Mouse (Mus musculus) megakaryocyte, adult 5-6 weeks (primary cell): ENCODE results near the gene Pnkp. TPM values are rescaled to one million over a fixed set of nuclear protein-coding genes. Genes with fewer than 3 reads are reported as not detected.

ENCODE experiments used
- ATAC-seq: 2 replicates; pipeline ENCODE4 v1.8.0; 2016; ENCODE audit warnings: mild to moderate bottlenecking, inconsistent platforms; ENCODE audit not compliant: poor library complexity, severe bottlenecking
- total RNA-seq, 2 experiments: library from RNA; stranded (forward) in 1 of 2; stranded (reverse) in 1 of 2; fragments of 153-499, 151-499 nt in 1 of 2; fragments of 221-1000, 200-1000 nt in 1 of 2; gene quantifications; 2 replicates each; pipeline versions ENCODE4 v1.2.3 to v1.2.4; 2015 to 2017

Gene Pnkp
- total RNA-seq, 2 experiments from 2014 or later: 75.1 to 109 TPM

GRCm38 (mm10) chr7:44898607-44899006 is 41.7 kb downstream of the Pnkp start:
- ATAC-seq: no peak

DNA sequence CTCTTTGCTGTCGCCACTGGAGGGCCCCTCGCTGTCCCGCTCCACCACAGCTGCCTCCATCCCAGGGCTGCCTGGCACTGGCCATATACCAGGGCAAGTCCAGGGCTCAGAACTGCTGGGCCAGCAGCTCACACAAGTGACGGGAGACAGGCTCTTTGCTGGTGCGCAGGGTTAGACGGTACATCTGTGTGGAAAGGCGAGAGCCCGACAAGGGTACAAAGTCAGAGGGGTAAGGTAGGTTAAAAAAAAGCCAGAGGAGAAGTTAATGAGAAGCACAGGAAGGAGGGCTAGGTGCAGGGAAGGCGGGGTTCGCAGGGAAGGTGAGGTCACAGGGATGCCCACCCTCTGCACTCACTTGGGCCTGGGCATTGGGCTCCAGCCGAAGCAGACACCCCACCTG is 43.7 kb downstream of the Pnkp start:
- no peak for ATAC-seq

DNA sequence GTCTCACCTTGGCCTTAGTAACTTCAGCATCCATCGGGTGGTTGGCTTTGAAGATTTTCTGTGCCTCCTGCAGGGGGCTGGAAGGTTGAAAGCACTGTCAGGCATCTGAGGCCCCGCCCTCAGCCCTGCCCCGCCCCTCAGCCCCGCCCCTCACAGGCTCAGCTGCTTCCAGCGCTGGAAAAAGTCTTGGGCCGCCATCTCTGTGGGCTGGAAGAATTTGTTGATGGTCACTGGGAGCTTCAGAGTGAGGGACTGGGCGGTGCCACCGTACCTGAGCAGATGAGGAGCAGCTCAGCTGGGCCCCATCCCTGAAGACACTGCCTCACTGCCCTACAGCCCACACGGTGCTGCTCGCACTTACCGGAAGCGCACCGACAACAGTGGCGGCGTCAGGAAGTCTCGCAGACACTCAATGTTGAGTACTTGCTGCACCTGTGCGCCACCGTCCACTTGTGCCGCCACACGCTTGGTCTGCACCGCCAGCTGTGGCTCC is 44.3 kb downstream of the Pnkp start:
- peak; percentile 69 for ATAC-seq

- no peak for ATAC-seq
These were observed 48.5 kb downstream of the Pnkp start for GRCm38 (mm10) chr7:44905430-44905829.

DNA sequence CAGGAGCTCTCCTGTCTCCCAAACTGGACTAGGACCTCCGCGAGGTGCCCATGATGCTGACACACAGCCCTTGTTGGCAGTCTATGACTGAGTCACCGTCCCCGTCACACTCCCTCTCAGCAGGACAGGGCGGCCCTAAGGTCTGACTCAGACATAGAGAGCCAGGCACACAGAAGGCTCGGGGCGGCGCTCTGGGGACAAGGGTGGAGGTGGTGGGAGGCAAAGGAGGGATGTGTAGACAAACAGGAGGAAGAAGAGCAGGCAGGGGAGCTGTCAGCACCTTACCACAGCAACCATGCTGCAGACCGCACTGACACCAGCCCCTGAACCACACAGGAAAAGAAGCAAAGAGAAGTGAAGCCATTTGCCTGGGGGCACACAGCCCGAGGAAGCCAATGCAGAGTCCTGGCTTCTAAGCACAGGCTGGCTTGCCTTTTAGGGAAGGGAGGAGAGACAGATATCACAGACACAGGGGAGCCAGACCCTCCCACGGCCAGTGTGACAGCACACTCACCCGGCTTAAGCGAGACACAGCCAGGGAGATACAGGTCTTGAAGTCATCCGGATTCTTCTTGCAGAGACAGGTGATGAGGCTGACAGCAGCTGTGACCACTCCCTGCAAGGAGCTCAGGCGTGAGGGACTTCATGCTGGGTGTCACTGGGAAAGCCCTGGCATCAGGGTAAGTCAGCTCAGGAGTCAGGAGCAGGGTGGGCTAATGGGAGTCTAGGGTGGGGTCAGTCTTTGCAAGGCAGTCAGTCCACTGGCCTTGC is 52.0 kb downstream of the Pnkp start:
- ATAC-seq: 0 out of 2 replicates have a peak, but pooled peaks have one; percentile 15

Other genes with a start within 250 kb of the Pnkp start
- gene Myh14, start 186.3 kb upstream of the Pnkp start, total RNA-seq (2015): not detected in 2 replicates
- gene Myh14, start 186.3 kb upstream of the Pnkp start, total RNA-seq (2017): not detected in 2 replicates
- not detected in 2 replicates for gene Izumo2, start 148.4 kb upstream of the Pnkp start, total RNA-seq (2015)
- not detected in 2 replicates for gene Izumo2, start 148.4 kb upstream of the Pnkp start, total RNA-seq (2017)
- 48.8 and 53.1 TPM in 2 replicates for gene Vrk3, start 108.7 kb upstream of the Pnkp start, total RNA-seq (2015)
- gene Vrk3, start 108.7 kb upstream of the Pnkp start, total RNA-seq (2017): 51.5 and 52.3 TPM in 2 replicates
- 1.4 and 1.5 TPM in 2 replicates for gene Zfp473, start 106.1 kb upstream of the Pnkp start, total RNA-seq (2015)
- gene Zfp473, start 106.1 kb upstream of the Pnkp start, total RNA-seq (2017): 1.8 and 2.3 TPM in 2 replicates
- 25.3 and 28.5 TPM in 2 replicates for gene Nup62, start 41.1 kb upstream of the Pnkp start, total RNA-seq (2015)
- 55.7 and 65.8 TPM in 2 replicates for gene Nup62, start 41.1 kb upstream of the Pnkp start, total RNA-seq (2017)
- 0.38 and 1.9 TPM in 2 replicates for gene Il4i1, start 40.8 kb upstream of the Pnkp start, total RNA-seq (2015)
- 1.5 TPM in 1 of 2 replicates, not detected in the other for gene Il4i1, start 40.8 kb upstream of the Pnkp start, total RNA-seq (2017)
- gene Atf5, start 40.5 kb upstream of the Pnkp start, total RNA-seq (2015): 2.1 and 2.6 TPM in 2 replicates
- gene Atf5, start 40.5 kb upstream of the Pnkp start, total RNA-seq (2017): 1.9 and 5.3 TPM in 2 replicates
- gene Akt1s1, start 8.1 kb upstream of the Pnkp start, total RNA-seq (2015): 4.7 and 6.5 TPM in 2 replicates
- gene Akt1s1, start 8.1 kb upstream of the Pnkp start, total RNA-seq (2017): 8.0 and 9.6 TPM in 2 replicates
- 12.5 and 17.6 TPM in 2 replicates for gene Tbc1d17, start 8.1 kb upstream of the Pnkp start, total RNA-seq (2015)
- 13.0 and 14.8 TPM in 2 replicates for gene Tbc1d17, start 8.1 kb upstream of the Pnkp start, total RNA-seq (2017)
- 21.3 and 29.0 TPM in 2 replicates for gene Ptov1, start 12.6 kb downstream of the Pnkp start, total RNA-seq (2015)
- gene Ptov1, start 12.6 kb downstream of the Pnkp start, total RNA-seq (2017): 5.9 and 8.7 TPM in 2 replicates
- gene Med25, start 35.6 kb downstream of the Pnkp start, total RNA-seq (2015): 19.4 and 23.7 TPM in 2 replicates
- gene Med25, start 35.6 kb downstream of the Pnkp start, total RNA-seq (2017): 8.6 and 9.0 TPM in 2 replicates
- 4.6 and 4.7 TPM in 2 replicates for gene Fuz, start 38.9 kb downstream of the Pnkp start, total RNA-seq (2015)
- gene Fuz, start 38.9 kb downstream of the Pnkp start, total RNA-seq (2017): 11.1 and 11.3 TPM in 2 replicates
- 33.2 and 36.1 TPM in 2 replicates for gene Ap2a1, start 72.4 kb downstream of the Pnkp start, total RNA-seq (2015)
- gene Ap2a1, start 72.4 kb downstream of the Pnkp start, total RNA-seq (2017): 20.2 and 33.6 TPM in 2 replicates
- gene Tsks, start 86.1 kb downstream of the Pnkp start, total RNA-seq (2015): not detected in 2 replicates
- not detected in 2 replicates for gene Tsks, start 86.1 kb downstream of the Pnkp start, total RNA-seq (2017)
- not detected in 2 replicates for gene Cpt1c, start 117.7 kb downstream of the Pnkp start, total RNA-seq (2015)
- 0.12 TPM in 1 of 2 replicates, not detected in the other for gene Cpt1c, start 117.7 kb downstream of the Pnkp start, total RNA-seq (2017)
- 48.4 and 55.7 TPM in 2 replicates for gene Prmt1, start 129.4 kb downstream of the Pnkp start, total RNA-seq (2015)
- gene Prmt1, start 129.4 kb downstream of the Pnkp start, total RNA-seq (2017): 40.0 and 42.9 TPM in 2 replicates
- gene Irf3, start 140.5 kb downstream of the Pnkp start, total RNA-seq (2015): 60.8 and 76.8 TPM in 2 replicates
- gene Irf3, start 140.5 kb downstream of the Pnkp start, total RNA-seq (2017): 84.8 and 89.4 TPM in 2 replicates
- gene Bcl2l12, start 141.6 kb downstream of the Pnkp start, total RNA-seq (2015): 16.8 and 18.7 TPM in 2 replicates
- 14.1 and 17.7 TPM in 2 replicates for gene Bcl2l12, start 141.6 kb downstream of the Pnkp start, total RNA-seq (2017)
- 22.2 and 23.0 TPM in 2 replicates for gene Scaf1, start 159.2 kb downstream of the Pnkp start, total RNA-seq (2015)
- 9.6 and 12.2 TPM in 2 replicates for gene Scaf1, start 159.2 kb downstream of the Pnkp start, total RNA-seq (2017)
- 77.1 and 78.6 TPM in 2 replicates for gene Rras, start 160.8 kb downstream of the Pnkp start, total RNA-seq (2015)
- 12.7 and 14.1 TPM in 2 replicates for gene Rras, start 160.8 kb downstream of the Pnkp start, total RNA-seq (2017)
- 15.4 and 16.3 TPM in 2 replicates for gene Prr12, start 195.7 kb downstream of the Pnkp start, total RNA-seq (2015)
- 1.9 and 3.0 TPM in 2 replicates for gene Prr12, start 195.7 kb downstream of the Pnkp start, total RNA-seq (2017)
- gene Nosip, start 205.3 kb downstream of the Pnkp start, total RNA-seq (2015): 41.4 and 46.3 TPM in 2 replicates
- 54.2 and 56.8 TPM in 2 replicates for gene Nosip, start 205.3 kb downstream of the Pnkp start, total RNA-seq (2017)
- 6.6 and 8.9 TPM in 2 replicates for gene Prrg2, start 205.5 kb downstream of the Pnkp start, total RNA-seq (2015)
- gene Prrg2, start 205.5 kb downstream of the Pnkp start, total RNA-seq (2017): 5.4 TPM in 2 replicates
- 4.5 and 5.8 TPM in 2 replicates for gene Rcn3, start 235.1 kb downstream of the Pnkp start, total RNA-seq (2015)
- gene Rcn3, start 235.1 kb downstream of the Pnkp start, total RNA-seq (2017): 7.8 and 18.1 TPM in 2 replicates
- 22.0 and 22.5 TPM in 2 replicates for gene Fcgrt, start 246.7 kb downstream of the Pnkp start, total RNA-seq (2015)
- gene Fcgrt, start 246.7 kb downstream of the Pnkp start, total RNA-seq (2017): 64.1 and 69.0 TPM in 2 replicates